ENCODE assay signal across 22 mouse cellular contexts in genomic region chrX:10073966-10074365, GRCm38 (mm10). TPM values are rescaled to one million over a fixed set of nuclear protein-coding genes. Genes with fewer than 3 reads are reported as not detected.
"Had no signal": no experiment of that assay in that cellular context is flagged by ENCODE, and none has a peak within 500 bp of the region (broad histone marks: within the 10 kb centered on the region; RNA-seq: fewer than 3 reads in every experiment).

No protein-coding gene starts in this region.

- H3K4me1 ChIP-seq: kidney, embryonic 15.5 days; limb, embryonic 13.5 days; midbrain, embryonic 12.5 days; midbrain, embryonic 15.5 days; neural tube, embryonic 13.5 days had no signal

- H3K27me3 ChIP-seq: kidney, embryonic 15.5 days; limb, embryonic 13.5 days; midbrain, embryonic 12.5 days; midbrain, embryonic 15.5 days; neural tube, embryonic 13.5 days had no signal

- H3K27ac ChIP-seq: kidney, embryonic 15.5 days; limb, embryonic 13.5 days; liver, embryonic 14.5 days; macrophage; midbrain, embryonic 12.5 days; midbrain, embryonic 15.5 days; neural tube, embryonic 13.5 days had no signal

- H3K4me2 ChIP-seq: kidney, embryonic 15.5 days; limb, embryonic 13.5 days; liver, embryonic 11.5 days; lung, embryonic 14.5 days; midbrain, embryonic 12.5 days; midbrain, embryonic 15.5 days; neural tube, embryonic 13.5 days had no signal

- H3K9me3 ChIP-seq: kidney, embryonic 15.5 days; limb, embryonic 13.5 days; midbrain, embryonic 12.5 days; midbrain, embryonic 15.5 days; neural tube, embryonic 13.5 days had no signal

- DNase-seq: kidney, adult 2 months; kidney, postnatal 10 days; kidney, postnatal 36 days; left cerebral cortex, postnatal 4 days; liver, postnatal 0 days; lung, embryonic 14.5 days; retina, postnatal 1 day; thymus, adult 2 months; thymus, postnatal 25 days had no signal

- H3K4me3 ChIP-seq: kidney, embryonic 15.5 days; limb, embryonic 13.5 days; midbrain, embryonic 12.5 days; midbrain, embryonic 15.5 days; myocyte; neural tube, embryonic 13.5 days had no signal

- ATAC-seq: intestine, postnatal 0 days; liver, postnatal 0 days; lung, postnatal 0 days; midbrain, embryonic 15.5 days had no signal

- H3K36me3 ChIP-seq: kidney, embryonic 15.5 days; limb, embryonic 13.5 days; midbrain, embryonic 12.5 days; midbrain, embryonic 15.5 days; neural tube, embryonic 13.5 days had no signal

- H3K9ac ChIP-seq: kidney, embryonic 15.5 days; limb, embryonic 13.5 days; liver, embryonic 14.5 days; liver, postnatal 0 days; lung, embryonic 14.5 days; midbrain, embryonic 12.5 days; midbrain, embryonic 15.5 days; neural tube, embryonic 13.5 days had no signal

RNA-seq across cellular contexts. Expression of gene Srpx, which starts 43.5 kb away (rescaled TPM):
- total RNA-seq: monocyte, adult 5-6 weeks; neutrophil, adult 5-6 weeks had no signal
- polyA plus RNA-seq: macrophage had no signal
